Mouse (Mus musculus): ENCODE measurements around the gene Akap13. TPM values are rescaled to one million over a fixed set of nuclear protein-coding genes. Genes with fewer than 3 reads are reported as not detected.

The Akap13 gene
- polyA plus RNA-seq, 1 experiment from 2014 or later = 24.3 TPM

DNA sequence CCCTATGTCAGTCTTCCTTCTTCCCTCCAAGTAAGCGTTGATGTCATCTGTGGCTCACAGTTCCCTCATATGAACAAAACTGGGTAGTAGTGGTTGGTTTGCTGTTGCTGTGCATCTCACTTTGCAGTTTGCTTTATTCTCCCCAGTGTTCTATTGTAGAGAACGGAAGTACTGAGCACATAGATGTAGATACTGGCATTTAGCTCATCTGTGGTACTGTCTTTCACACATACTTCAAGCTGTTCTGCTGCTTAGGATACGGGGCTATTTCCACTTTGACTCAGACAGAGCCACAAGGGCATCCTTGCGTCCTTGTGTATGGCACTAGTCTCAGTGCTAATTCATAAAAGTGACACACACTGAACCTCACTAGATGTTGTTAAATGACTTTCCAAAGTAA, 259.7 kb downstream of the Akap13 start:
- 97% methylated on average over 4 of the region's 4 CpGs for WGBS
- ATAC-seq (replicated peaks; ENCODE audit: low FRiP score, low read depth) (no peak), DNase-seq (ENCODE audit: low spot score) (no peak)
- no peak for TF ChIP-seq CTCF (IDR thresholded peaks at IDR 0.05; ENCODE audit: low read depth)
- no peaks in the 10 kb centered on the region for H3K27me3 ChIP-seq (ENCODE audit: insufficient read depth, low read length)
- no peaks in the 10 kb centered on the region for H3K9me3 ChIP-seq (replicated peaks; ENCODE audit: low read length)
- H3K4me3 ChIP-seq (replicated peaks; ENCODE audit: low read depth, low read length) = no peak overlapping the region
- no peaks in the 10 kb centered on the region for H3K4me1 ChIP-seq (replicated peaks; ENCODE audit: insufficient read depth, low read length)
- H3K36me3 ChIP-seq (ENCODE audit: insufficient read depth, low read length) = peaks cover 11% of the 10 kb centered on the region
- no peak overlapping the region for H3K4me2 ChIP-seq (ENCODE audit: low read length)
- H3K27ac ChIP-seq = no peak overlapping the region
- H3K9ac ChIP-seq (ENCODE audit: low read depth, low read length) = no peak overlapping the region

DNA sequence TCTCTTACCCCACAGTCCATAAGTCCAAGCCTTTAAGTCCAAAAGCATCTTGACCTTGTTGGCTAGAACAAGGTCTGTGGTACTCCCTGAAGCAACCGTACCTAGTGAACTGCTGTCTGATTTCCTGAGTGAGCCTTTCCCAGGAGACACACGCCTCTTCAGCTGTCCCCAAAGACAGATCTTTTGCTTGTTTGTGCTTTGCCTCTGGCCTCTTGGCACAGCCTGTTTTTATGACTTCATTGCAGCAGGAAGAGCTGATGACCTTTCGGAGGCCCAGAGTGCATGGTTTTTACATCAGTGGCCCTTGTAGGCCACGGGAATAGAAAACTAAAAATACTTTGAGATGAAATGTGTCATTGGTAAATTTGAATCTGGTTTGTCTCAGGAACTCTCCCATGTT, 260.6 kb downstream of the Akap13 start:
- Histone ChIP-seq H3K27ac (peak overlapping the region; percentile 31; the same call in 1 of the 2 replicates), H3K4me3 (replicated peaks; ENCODE audit: low read depth, low read length) (no peak overlapping the region), H3K4me2 (ENCODE audit: low read length) (no peak overlapping the region), H3K27me3 (ENCODE audit: insufficient read depth, low read length) (no peaks in the 10 kb centered on the region), H3K9ac (ENCODE audit: low read depth, low read length) (no peak overlapping the region), H3K36me3 (ENCODE audit: insufficient read depth, low read length) (peaks cover 18% of the 10 kb centered on the region), H3K4me1 (replicated peaks; ENCODE audit: insufficient read depth, low read length) (no peaks in the 10 kb centered on the region), H3K9me3 (replicated peaks; ENCODE audit: low read length) (no peaks in the 10 kb centered on the region)
- DNase-seq (ENCODE audit: low spot score) (peak; percentile 36), ATAC-seq (replicated peaks; ENCODE audit: low FRiP score, low read depth) (no peak)
- 34% methylated on average over 4 of the region's 4 CpGs for WGBS
- TF ChIP-seq CTCF (IDR thresholded peaks at IDR 0.05; ENCODE audit: low read depth) = no peak

DNA sequence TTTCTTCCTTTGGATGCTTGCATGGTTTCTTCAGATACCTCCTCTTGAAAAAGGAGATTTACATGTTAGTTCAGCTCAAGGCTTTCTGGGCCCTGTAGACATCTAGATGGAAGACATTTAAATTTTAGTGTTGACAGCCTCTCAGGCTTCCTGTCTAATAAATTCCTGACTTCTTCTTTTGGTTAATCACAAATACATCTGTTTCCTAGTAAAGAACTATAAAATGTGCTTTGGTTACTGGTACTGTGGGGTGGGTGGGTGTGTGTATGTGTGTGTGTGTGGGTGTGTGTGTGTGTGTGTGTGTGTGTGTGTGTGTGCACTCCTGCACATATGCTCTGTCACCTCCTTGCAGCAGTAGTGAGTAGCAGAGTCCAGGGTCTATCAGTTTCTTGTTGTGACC, 262.0 kb downstream of the Akap13 start:
- no peak overlapping the region for H3K4me2 ChIP-seq (ENCODE audit: low read length)
- H3K9me3 ChIP-seq (replicated peaks; ENCODE audit: low read length) = no peaks in the 10 kb centered on the region
- ATAC-seq (replicated peaks; ENCODE audit: low FRiP score, low read depth) = no peak
- DNase-seq (ENCODE audit: low spot score) = no peak
- peaks cover 18% of the 10 kb centered on the region for H3K36me3 ChIP-seq (ENCODE audit: insufficient read depth, low read length)
- H3K27me3 ChIP-seq (ENCODE audit: insufficient read depth, low read length) = no peaks in the 10 kb centered on the region
- no peak overlapping the region for H3K27ac ChIP-seq
- no peak overlapping the region for H3K9ac ChIP-seq (ENCODE audit: low read depth, low read length)
- TF ChIP-seq CTCF (IDR thresholded peaks at IDR 0.05; ENCODE audit: low read depth) = no peak
- H3K4me1 ChIP-seq (replicated peaks; ENCODE audit: insufficient read depth, low read length) = no peaks in the 10 kb centered on the region
- H3K4me3 ChIP-seq (replicated peaks; ENCODE audit: low read depth, low read length) = no peak overlapping the region

DNA sequence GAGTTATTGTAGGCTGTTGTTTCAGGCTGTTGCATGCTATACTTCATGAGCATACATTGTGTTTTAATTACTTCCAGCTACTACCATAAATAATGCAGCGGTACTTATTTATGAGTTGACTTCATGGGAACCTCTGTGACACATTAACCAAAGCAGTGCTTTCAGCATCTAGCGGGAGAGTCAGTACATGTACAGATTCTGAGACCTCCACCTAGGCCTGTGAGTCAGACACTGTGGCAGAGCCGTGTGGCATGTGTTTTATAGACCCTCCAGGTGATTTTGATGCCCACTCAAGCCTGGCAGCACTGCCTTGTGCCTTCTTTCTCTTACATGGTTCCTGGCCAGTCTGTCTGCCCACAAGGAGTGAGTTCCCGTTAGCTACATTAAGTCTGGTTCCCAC, 266.0 kb downstream of the Akap13 start:
- ATAC-seq (replicated peaks; ENCODE audit: low FRiP score, low read depth) = 0 out of 2 replicates have a peak, but pooled peaks have one; percentile 36
- Histone ChIP-seq H3K4me3 (replicated peaks; ENCODE audit: low read depth, low read length) (no peak overlapping the region), H3K27me3 (ENCODE audit: insufficient read depth, low read length) (no peaks in the 10 kb centered on the region), H3K4me2 (ENCODE audit: low read length) (no peak overlapping the region), H3K36me3 (ENCODE audit: insufficient read depth, low read length) (peaks cover 37% of the 10 kb centered on the region), H3K27ac (no peak overlapping the region), H3K4me1 (replicated peaks; ENCODE audit: insufficient read depth, low read length) (no peaks in the 10 kb centered on the region), H3K9ac (ENCODE audit: low read depth, low read length) (no peak overlapping the region), H3K9me3 (replicated peaks; ENCODE audit: low read length) (no peaks in the 10 kb centered on the region)
- peak; percentile 25 for DNase-seq (ENCODE audit: low spot score)
- WGBS = 55% methylated on average over 4 of the region's 4 CpGs
- TF ChIP-seq CTCF (IDR thresholded peaks at IDR 0.05; ENCODE audit: low read depth) = no peak

DNA sequence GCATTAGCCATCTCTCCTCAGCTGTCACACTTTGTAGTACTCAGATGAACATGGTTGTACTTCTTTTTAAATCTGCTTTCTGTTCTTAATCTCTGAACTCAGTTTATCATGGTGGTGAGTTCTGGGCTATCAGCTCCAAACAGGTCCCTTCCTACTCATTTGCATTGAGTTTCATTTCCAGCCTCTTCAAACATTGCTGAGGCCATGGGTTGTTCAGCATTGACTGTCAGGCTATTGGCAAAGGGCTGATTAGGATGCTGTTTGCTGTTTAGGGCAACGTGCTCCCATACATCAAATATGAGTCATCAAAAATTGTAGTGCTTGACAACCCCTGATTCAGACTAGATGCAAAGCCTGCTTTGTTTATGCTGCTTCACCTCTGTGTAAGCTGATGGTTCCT, 268.7 kb downstream of the Akap13 start:
- H3K27me3 ChIP-seq (ENCODE audit: insufficient read depth, low read length) = no peaks in the 10 kb centered on the region
- no peak overlapping the region for H3K4me2 ChIP-seq (ENCODE audit: low read length)
- DNase-seq (ENCODE audit: low spot score) = no peak
- H3K36me3 ChIP-seq (ENCODE audit: insufficient read depth, low read length) = peaks cover 46% of the 10 kb centered on the region
- WGBS = 87% methylated on average over 1 of the region's 1 CpGs
- ATAC-seq (replicated peaks; ENCODE audit: low FRiP score, low read depth) = no peak
- H3K9ac ChIP-seq (ENCODE audit: low read depth, low read length) = no peak overlapping the region
- no peaks in the 10 kb centered on the region for H3K4me1 ChIP-seq (replicated peaks; ENCODE audit: insufficient read depth, low read length)
- no peak overlapping the region for H3K4me3 ChIP-seq (replicated peaks; ENCODE audit: low read depth, low read length)
- no peaks in the 10 kb centered on the region for H3K9me3 ChIP-seq (replicated peaks; ENCODE audit: low read length)
- TF ChIP-seq CTCF (IDR thresholded peaks at IDR 0.05; ENCODE audit: low read depth) = no peak
- no peak overlapping the region for H3K27ac ChIP-seq

DNA sequence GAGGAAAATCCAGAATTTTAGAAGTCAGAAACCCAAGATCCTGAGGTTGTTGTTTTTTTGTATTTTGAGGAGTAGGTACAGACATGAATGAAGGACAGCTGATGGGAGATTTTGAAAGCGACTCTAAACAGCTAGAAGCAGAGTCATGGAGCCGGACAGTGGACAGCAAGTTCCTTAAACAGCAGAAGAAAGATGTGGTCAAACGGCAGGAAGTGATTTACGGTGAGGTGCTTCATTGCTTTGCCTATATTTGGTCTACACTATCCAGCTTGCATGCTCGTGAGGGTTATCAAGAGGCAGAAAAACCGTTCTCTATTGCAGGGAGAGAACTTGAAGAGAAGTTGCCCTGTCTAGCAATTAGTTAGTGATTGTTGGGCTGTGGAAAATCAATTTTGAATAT, 270.6 kb downstream of the Akap13 start:
- DNase-seq (ENCODE audit: low spot score) (no peak), ATAC-seq (replicated peaks; ENCODE audit: low FRiP score, low read depth) (no peak)
- 68% methylated on average over 6 of the region's 6 CpGs for WGBS
- H3K27ac ChIP-seq = no peak overlapping the region
- TF ChIP-seq CTCF (IDR thresholded peaks at IDR 0.05; ENCODE audit: low read depth) = no peak
- H3K4me1 ChIP-seq (replicated peaks; ENCODE audit: insufficient read depth, low read length) = no peaks in the 10 kb centered on the region
- H3K36me3 ChIP-seq (ENCODE audit: insufficient read depth, low read length) = peaks cover 46% of the 10 kb centered on the region
- no peaks in the 10 kb centered on the region for H3K27me3 ChIP-seq (ENCODE audit: insufficient read depth, low read length)
- H3K4me3 ChIP-seq (replicated peaks; ENCODE audit: low read depth, low read length) = no peak overlapping the region
- H3K4me2 ChIP-seq (ENCODE audit: low read length) = no peak overlapping the region
- H3K9ac ChIP-seq (ENCODE audit: low read depth, low read length) = no peak overlapping the region
- H3K9me3 ChIP-seq (replicated peaks; ENCODE audit: low read length) = no peaks in the 10 kb centered on the region

DNA sequence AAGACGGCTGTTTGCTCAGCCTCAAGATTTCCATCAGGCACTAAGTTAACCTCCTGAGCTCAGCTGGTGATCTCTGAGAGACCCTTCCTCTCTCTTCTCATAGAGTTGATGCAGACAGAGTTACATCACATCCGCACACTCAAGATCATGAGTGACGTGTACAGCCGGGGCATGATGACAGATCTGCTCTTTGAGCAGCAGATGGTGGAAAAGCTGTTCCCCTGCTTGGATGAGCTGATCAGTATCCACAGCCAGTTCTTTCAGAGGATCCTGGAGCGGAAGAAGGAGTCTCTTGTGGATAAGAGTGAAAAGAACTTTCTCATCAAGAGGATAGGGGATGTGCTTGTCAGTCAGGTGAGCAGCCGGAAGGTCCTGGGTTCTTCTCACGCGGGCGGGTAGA, 271.5 kb downstream of the Akap13 start:
- H3K4me2 ChIP-seq (ENCODE audit: low read length) = no peak overlapping the region
- no peak overlapping the region for H3K4me3 ChIP-seq (replicated peaks; ENCODE audit: low read depth, low read length)
- H3K27ac ChIP-seq = no peak overlapping the region
- no peak for ATAC-seq (replicated peaks; ENCODE audit: low FRiP score, low read depth)
- no peaks in the 10 kb centered on the region for H3K9me3 ChIP-seq (replicated peaks; ENCODE audit: low read length)
- H3K36me3 ChIP-seq (ENCODE audit: insufficient read depth, low read length) = peaks cover 51% of the 10 kb centered on the region
- 97% methylated on average over 9 of the region's 9 CpGs for WGBS
- no peaks in the 10 kb centered on the region for H3K27me3 ChIP-seq (ENCODE audit: insufficient read depth, low read length)
- no peak overlapping the region for H3K9ac ChIP-seq (ENCODE audit: low read depth, low read length)
- H3K4me1 ChIP-seq (replicated peaks; ENCODE audit: insufficient read depth, low read length) = no peaks in the 10 kb centered on the region
- no peak for TF ChIP-seq CTCF (IDR thresholded peaks at IDR 0.05; ENCODE audit: low read depth)
- DNase-seq (ENCODE audit: low spot score) = no peak
